Mouse (Mus musculus) cortical plate, adult 2 months (tissue): ENCODE measurements around the gene St6galnac1. TPM values are rescaled to one million over a fixed set of nuclear protein-coding genes. Genes with fewer than 3 reads are reported as not detected.
"Not testable (repeated sequence)": the region's sequence is repeated elsewhere in the genome, so short reads cannot be mapped to it uniquely, and the experiment has no call there.

Source experiments
- H3K27ac ChIP-seq: fragments of 200-500 bp; 2 replicates; pipeline ENCODE4 v1.5.1; 2012; ENCODE audit warnings: low read length, control low read depth, inconsistent platforms; ENCODE audit not compliant: insufficient read depth
- H3K4me1 ChIP-seq: fragments of 200-500 bp; 2 replicates; pipeline ENCODE4 v1.6.1; 2011; ENCODE audit warnings: low read length; ENCODE audit not compliant: control insufficient read depth, insufficient read depth
- H3K4me3 ChIP-seq: fragments of 200-500 bp; 2 replicates; pipeline ENCODE4 v1.5.1; 2011; ENCODE audit warnings: mild to moderate bottlenecking, low read length, control low read depth; ENCODE audit not compliant: insufficient read depth
- CTCF ChIP-seq: fragments of 200-500 bp; IDR thresholded peaks from 2 replicates; pipeline ENCODE4 v1.5.1; 2011; ENCODE audit warnings: mild to moderate bottlenecking, control low read depth, low read length; ENCODE audit not compliant: insufficient read depth; ENCODE audit errors: extremely low read depth
- POLR2A ChIP-seq: fragments of 200-500 bp; IDR thresholded peaks from 2 replicates; pipeline ENCODE4 v1.6.1; 2011; ENCODE audit warnings: mild to moderate bottlenecking, low read length, control low read depth; ENCODE audit not compliant: insufficient read depth; ENCODE audit errors: extremely low read depth
- polyA plus RNA-seq: library from polyadenylated mRNA; depleted of rRNA; stranded (reverse); fragments of >200 nt; gene quantifications from 2 replicates; pipeline ENCODE4 v1.2.3, GENCODE M21; 2012; rRNA removed

Gene St6galnac1
- polyA plus RNA-seq, 1 experiment: 0.04 TPM

GRCm38 (mm10) chr11:116738411-116738810, 36.9 kb downstream of the St6galnac1 start:
- H3K27ac ChIP-seq: no peak overlapping the region
- no peak overlapping the region for H3K4me3 ChIP-seq
- TF ChIP-seq CTCF: no peak
- no peak for TF ChIP-seq POLR2A
- H3K4me1 ChIP-seq: no peaks in the 10 kb centered on the region

GRCm38 (mm10) chr11:116732536-116732935, 42.8 kb downstream of the St6galnac1 start:
- Histone ChIP-seq H3K4me1 (no peaks in the 10 kb centered on the region), H3K4me3 (no peak overlapping the region), H3K27ac (no peak overlapping the region)
- TF ChIP-seq CTCF (no peak), POLR2A (no peak)

GRCm38 (mm10) chr11:116731060-116731580, 44.2 kb downstream of the St6galnac1 start:
- not testable (repeated sequence) for H3K4me1 ChIP-seq, H3K27ac ChIP-seq, H3K4me3 ChIP-seq

GRCm38 (mm10) chr11:116729276-116730008, 45.9 kb downstream of the St6galnac1 start:
- no peak for TF ChIP-seq POLR2A
- no peak for TF ChIP-seq CTCF
- Histone ChIP-seq H3K4me3 (no peak overlapping the region), H3K4me1 (no peaks in the 10 kb centered on the region)

GRCm38 (mm10) chr11:116726156-116726555, 49.2 kb downstream of the St6galnac1 start:
- no peaks in the 10 kb centered on the region for H3K4me1 ChIP-seq
- H3K4me3 ChIP-seq: no peak overlapping the region
- no peak for TF ChIP-seq POLR2A
- no peak overlapping the region for H3K27ac ChIP-seq

More at GRCm38 (mm10) chr11:116729276-116730008, 45.9 kb downstream of the St6galnac1 start:
- no peak overlapping the region for H3K27ac ChIP-seq

- no peak overlapping the region for H3K27ac ChIP-seq
- TF ChIP-seq CTCF (no peak), POLR2A (0 out of 2 replicates have a peak, but pooled peaks have one; percentile 37)
Observed at GRCm38 (mm10) chr11:116725031-116725948, 50.0 kb downstream of the St6galnac1 start.

GRCm38 (mm10) chr11:116723064-116723463, 52.2 kb downstream of the St6galnac1 start:
- H3K4me3 ChIP-seq: no peak overlapping the region
- TF ChIP-seq POLR2A (no peak), CTCF (no peak)
- H3K27ac ChIP-seq: no peak overlapping the region
- H3K4me1 ChIP-seq: no peaks in the 10 kb centered on the region

More at GRCm38 (mm10) chr11:116725031-116725948, 50.0 kb downstream of the St6galnac1 start:
- H3K4me1 ChIP-seq: no peaks in the 10 kb centered on the region
- H3K4me3 ChIP-seq: no peak overlapping the region

GRCm38 (mm10) chr11:116721548-116722271, 53.6 kb downstream of the St6galnac1 start:
- peak overlapping the region; percentile 82 for H3K27ac ChIP-seq
- no peak for TF ChIP-seq POLR2A
- no peak for TF ChIP-seq CTCF

GRCm38 (mm10) chr11:116720319-116720865, 54.9 kb downstream of the St6galnac1 start:
- Histone ChIP-seq H3K4me3 (no peak overlapping the region), H3K4me1 (no peaks in the 10 kb centered on the region), H3K27ac (no peak overlapping the region)
- TF ChIP-seq POLR2A: no peak
- no peak for TF ChIP-seq CTCF

More at GRCm38 (mm10) chr11:116721548-116722271, 53.6 kb downstream of the St6galnac1 start:
- no peaks in the 10 kb centered on the region for H3K4me1 ChIP-seq
- H3K4me3 ChIP-seq: no peak overlapping the region

Other genes with a start within 250 kb of the St6galnac1 start
- gene Sphk1, start 244.6 kb downstream of the St6galnac1 start, polyA plus RNA-seq: 5.3 and 7.6 TPM in 2 replicates
- 88.6 and 90.1 TPM in 2 replicates for gene Ube2o, start 194.1 kb downstream of the St6galnac1 start, polyA plus RNA-seq
- gene Aanat, start 189.1 kb downstream of the St6galnac1 start, polyA plus RNA-seq: 1.5 and 2.3 TPM in 2 replicates
- 1.8 and 2.1 TPM in 2 replicates for gene Rhbdf2, start 148.5 kb downstream of the St6galnac1 start, polyA plus RNA-seq
- gene Prcd, start 122.0 kb downstream of the St6galnac1 start, polyA plus RNA-seq: 8.2 and 8.4 TPM in 2 replicates
- gene Cygb, start 121.2 kb downstream of the St6galnac1 start, polyA plus RNA-seq: 49.6 and 49.8 TPM in 2 replicates
- gene Mxra7, start 52.5 kb upstream of the St6galnac1 start, polyA plus RNA-seq: 17.5 and 17.8 TPM in 2 replicates
- gene Mettl23, start 67.8 kb upstream of the St6galnac1 start, polyA plus RNA-seq: 32.7 and 33.3 TPM in 2 replicates
- gene Jmjd6, start 67.9 kb upstream of the St6galnac1 start, polyA plus RNA-seq: 23.6 and 24.3 TPM in 2 replicates
- gene Mfsd11, start 76.9 kb upstream of the St6galnac1 start, polyA plus RNA-seq: 34.8 and 39.8 TPM in 2 replicates
- gene Srsf2, start 77.6 kb upstream of the St6galnac1 start, polyA plus RNA-seq: 275 and 286 TPM in 2 replicates
- 56.9 and 62.1 TPM in 2 replicates for gene Mgat5b, start 143.4 kb upstream of the St6galnac1 start, polyA plus RNA-seq